Comparison of ENCODE assay signal across 8 mouse cellular contexts in the genomic region with DNA sequence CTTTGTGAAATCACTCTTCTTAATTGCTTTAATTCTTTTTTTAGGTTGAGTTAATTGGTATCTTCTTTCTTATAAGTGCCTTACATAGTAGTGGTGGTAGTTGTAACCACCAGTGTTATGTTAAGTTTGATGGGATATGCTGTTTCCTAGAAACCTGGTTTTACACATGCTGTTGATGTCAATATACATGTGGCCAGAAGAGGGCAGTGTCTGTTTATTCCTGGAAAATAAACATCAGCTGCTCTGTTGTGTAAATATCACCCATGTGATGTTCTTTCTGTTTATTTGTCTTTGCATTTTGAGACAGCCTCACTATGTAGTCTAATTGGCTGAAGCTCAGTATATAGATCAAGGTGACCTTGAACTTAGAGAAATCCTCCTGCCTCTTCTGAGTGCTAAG. TPM values are rescaled to one million over a fixed set of nuclear protein-coding genes. Genes with fewer than 3 reads are reported as not detected.
DNase-seq lines count a peak whose midpoint lies in the region; ATAC-seq and TF ChIP-seq lines count a peak whose summit lies in the region.
"Had no signal": no experiment of that assay in that cellular context is flagged by ENCODE, and none has a peak within 500 bp of the region (broad histone marks: within the 10 kb centered on the region; RNA-seq: fewer than 3 reads in every experiment).

No protein-coding gene starts in this region.

- H3K4me1 ChIP-seq in kidney, postnatal 0 days (replicated peaks; ENCODE audit: insufficient read depth, low read length), result no peaks in the 10 kb centered on the region
- H3K4me1 ChIP-seq in kidney, embryonic 15.5 days, result no peaks in the 10 kb centered on the region
- no peaks in the 10 kb centered on the region for H3K4me1 ChIP-seq in CH12.LX (ENCODE audit: control insufficient read depth in 1 of 2, insufficient read depth in 2 of 2)
- H3K4me1 ChIP-seq: lung, embryonic 15.5 days had no signal

- H3K27me3 ChIP-seq in kidney, postnatal 0 days (ENCODE audit: insufficient read depth, low read length), result no peaks in the 10 kb centered on the region
- no peaks in the 10 kb centered on the region for H3K27me3 ChIP-seq in kidney, embryonic 15.5 days
- H3K27me3 ChIP-seq in CH12.LX (replicated peaks), result no peaks in the 10 kb centered on the region
- H3K27me3 ChIP-seq: lung, embryonic 15.5 days had no signal

- TF ChIP-seq RAD21 in CH12.LX (IDR thresholded peaks at IDR 0.05; ENCODE audit: low read depth, low read length), result peak; percentile 59

- dilution Hi-C loops in CH12.LX (cut with MboI; ENCODE audit: extremely low pct_ligation_motif_present, extremely low pct_unique_long_range_greater_than_20kb, low sequenced_read_pairs), result no loop called here

- 0 out of 2 replicates have a peak, but pooled peaks cover 9% of the 10 kb centered on the region for H3K36me3 ChIP-seq in kidney, postnatal 0 days (ENCODE audit: insufficient read depth, low read length)
- H3K36me3 ChIP-seq in kidney, embryonic 15.5 days, result peaks cover 28% of the 10 kb centered on the region
- peaks cover 0 to 20% of the 10 kb centered on the region in 2 experiments for H3K36me3 ChIP-seq in CH12.LX (replicated peaks in 1 of 2; ENCODE audit: control insufficient read depth in 1 of 2, insufficient read depth in 1 of 2, low read length in 1 of 2)

- in situ Hi-C loops in CH12.LX (cut with MboI; ENCODE audit: low pct_ligation_motif_present, low pct_unique_long_range_greater_than_20kb, low sequenced_read_pairs), result no loop called here

- no peak for TF ChIP-seq EP300 in CH12.LX (IDR thresholded peaks at IDR 0.05; ENCODE audit: low read length)

- H3K9me3 ChIP-seq in kidney, postnatal 0 days (replicated peaks; ENCODE audit: low read length), result no peaks in the 10 kb centered on the region
- no peaks in the 10 kb centered on the region for H3K9me3 ChIP-seq in kidney, embryonic 15.5 days (replicated peaks)
- H3K9me3 ChIP-seq in CH12.LX (replicated peaks; ENCODE audit: low read length), result no peaks in the 10 kb centered on the region
- H3K9me3 ChIP-seq: lung, embryonic 15.5 days had no signal

- no peak overlapping the region for H3K4me3 ChIP-seq in kidney, postnatal 0 days (replicated peaks; ENCODE audit: low read depth, low read length)
- no peak overlapping the region for H3K4me3 ChIP-seq in kidney, embryonic 15.5 days (replicated peaks)
- H3K4me3 ChIP-seq in CH12.LX (replicated peaks in 1 of 3; ENCODE audit: low read depth in 2 of 3, low read length in 2 of 3, poor library complexity in 1 of 3), result no peak overlapping the region
- H3K4me3 ChIP-seq: lung, embryonic 15.5 days had no signal

- H3K27ac ChIP-seq in kidney, postnatal 0 days, result no peak overlapping the region
- H3K27ac ChIP-seq in kidney, embryonic 15.5 days, result no peak overlapping the region
- no peak overlapping the region for H3K27ac ChIP-seq in CH12.LX (ENCODE audit: insufficient read depth, low read depth)
- H3K27ac ChIP-seq: lung, embryonic 15.5 days had no signal

- no peak for ATAC-seq in kidney, postnatal 0 days (replicated peaks; ENCODE audit: low FRiP score, low read depth)
- no peak for ATAC-seq in kidney, embryonic 15.5 days (replicated peaks; ENCODE audit: low FRiP score)

- DNase-seq in kidney, postnatal 0 days (ENCODE audit: low spot score), result peak; percentile 64
- DNase-seq in CH12.LX (ENCODE audit: extremely low read depth) (peak; percentile 43), adipocyte (ENCODE audit: low spot score) (peak; percentile 86)
- DNase-seq in induced T-regulatory cell, adult 2 months (ENCODE audit: low read depth), result peak; percentile 65
- DNase-seq in urinary bladder, adult 2 months (ENCODE audit: low spot score), result no peak
- no peak for DNase-seq in urinary bladder, postnatal 10 days (ENCODE audit: low spot score)

- no peak overlapping the region for H3K4me2 ChIP-seq in kidney, postnatal 0 days (ENCODE audit: low read length)
- H3K4me2 ChIP-seq in kidney, embryonic 15.5 days, result no peak overlapping the region
- no peak overlapping the region for H3K4me2 ChIP-seq in CH12.LX (ENCODE audit: insufficient read depth, low read depth, poor library complexity, severe bottlenecking)
- H3K4me2 ChIP-seq: lung, embryonic 15.5 days had no signal

- TF ChIP-seq POLR2A in CH12.LX (IDR thresholded peaks at IDR 0.05; ENCODE audit: low read depth, low read length), result no peak

- no peak overlapping the region for H3K9ac ChIP-seq in kidney, postnatal 0 days (ENCODE audit: low read depth, low read length)
- no peak overlapping the region for H3K9ac ChIP-seq in kidney, embryonic 15.5 days
- no peak overlapping the region for H3K9ac ChIP-seq in CH12.LX (ENCODE audit: insufficient read depth, low read depth)
- H3K9ac ChIP-seq: lung, embryonic 15.5 days had no signal

- H3K79me2 ChIP-seq in CH12.LX (replicated peaks; ENCODE audit: control insufficient read depth, extremely low read depth, insufficient read depth, poor library complexity, severe bottlenecking), result no peaks in the 10 kb centered on the region

- TF ChIP-seq CTCF in kidney, postnatal 0 days (IDR thresholded peaks at IDR 0.05; ENCODE audit: low read depth), result peak; percentile 80
- TF ChIP-seq CTCF in CH12.LX (conservative IDR thresholded peaks at IDR 0.05 in 1 of 2, IDR thresholded peaks at IDR 0.05 in 1 of 2; ENCODE audit: low read depth in 2 of 2, low read length in 2 of 2), result peak; percentile 8 to 61; a peak in 2 of 4 replicates

TF ChIP-seq in CH12.LX, 34 proteins besides CTCF, POLR2A, EP300 and RAD21:
- TF ChIP-seq JUN (IDR thresholded peaks at IDR 0.05; ENCODE audit: insufficient read depth, low read depth, low read length), result no peak
- peak; percentile 28; the same call in 1 of the 2 replicates for TF ChIP-seq SMC3 (IDR thresholded peaks at IDR 0.05; ENCODE audit: low read depth, low read length)

RNA-seq across cellular contexts. Expression of a gene that starts 55.6 kb away (rescaled TPM):
- polyA plus RNA-seq in kidney, postnatal 0 days (2015; fragmentation: Nextera tagmentation; extraction: Ambion mirVana), result 6.2 and 6.5 TPM in 2 replicates
- 6.2 and 8.2 TPM in 2 replicates for polyA plus RNA-seq in kidney, embryonic 15.5 days (2015; fragmentation: Nextera tagmentation; extraction: Ambion mirVana)
- total RNA-seq in CH12.LX (2012; rRNA removed) (4.4 and 4.5 TPM in 2 replicates), CH12.LX (2014; rRNA removed) (4.0 TPM in 2 replicates)
- 4.9 and 5.8 TPM in 2 replicates for polyA plus RNA-seq in CH12.LX (2012; ENCODE audit: insufficient read length, low read depth)
- polyA plus RNA-seq in urinary bladder, adult 2 months (2012; rRNA removed), result 94.2 and 104 TPM in 2 replicates

RNA-seq across cellular contexts. Expression of a gene that starts 55.6 kb away (rescaled TPM):
- 19.2 and 23.2 TPM in 2 replicates for polyA plus RNA-seq in kidney, postnatal 0 days (2015; fragmentation: Nextera tagmentation; extraction: Ambion mirVana)
- polyA plus RNA-seq in kidney, embryonic 15.5 days (2015; fragmentation: Nextera tagmentation; extraction: Ambion mirVana), result 35.1 and 40.6 TPM in 2 replicates
- total RNA-seq in CH12.LX (2012; rRNA removed) (3.3 and 4.2 TPM in 2 replicates), CH12.LX (2014; rRNA removed) (3.1 and 4.2 TPM in 2 replicates)
- 2.6 and 4.8 TPM in 2 replicates for polyA plus RNA-seq in CH12.LX (2012; ENCODE audit: insufficient read length, low read depth)
- polyA plus RNA-seq in urinary bladder, adult 2 months (2012; rRNA removed), result 46.6 and 46.9 TPM in 2 replicates

Comparison
In these comparisons a context has a peak if more than half of its experiments do, and no peak if none do; other contexts are left out.
1. DNase-seq: peak in kidney, postnatal 0 days (single experiment), CH12.LX (single experiment), adipocyte (single experiment) and induced T-regulatory cell, adult 2 months (single experiment); none in urinary bladder, adult 2 months (single experiment) and urinary bladder, postnatal 10 days (single experiment).
2. RNA of a gene that starts 55.6 kb away (polyA plus RNA-seq): 94.2 to 104 TPM in urinary bladder, adult 2 months; 6.2 to 8.2 TPM in kidney, embryonic 15.5 days, 6.2 to 6.5 TPM in kidney, postnatal 0 days and 4.9 to 5.8 TPM in CH12.LX; every median in the first group is over 10 times any median in the second.